Mouse (Mus musculus): ENCODE data around the gene Lce1a2. TPM values are rescaled to one million over a fixed set of nuclear protein-coding genes. Genes with fewer than 3 reads are reported as not detected.

Lce1a2 gene
- polyA plus RNA-seq, 1 experiment from 2014 or later: not detected

DNA sequence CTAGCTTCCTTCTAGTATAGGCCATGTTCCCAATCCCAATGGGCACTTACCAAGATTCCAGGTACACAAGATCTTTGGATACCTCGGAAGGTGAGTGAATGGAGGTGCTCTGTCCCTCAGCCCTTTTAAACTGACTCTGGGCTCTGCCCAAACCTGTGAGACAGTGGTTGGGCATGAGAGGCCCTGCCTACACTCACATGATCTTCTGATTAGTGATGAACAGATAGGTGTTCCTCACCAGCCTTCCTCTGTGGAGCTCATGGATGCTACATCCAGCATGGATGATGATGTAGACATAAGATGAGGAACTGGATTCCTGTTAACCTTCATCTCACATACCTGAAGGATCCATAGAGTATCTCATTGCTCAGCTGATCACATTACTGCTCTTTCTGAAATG, 21.9 kb downstream of the Lce1a2 start, which contains the start of gene Lce1a1:
Gene Lce1a1 (minus strand): TSS at position 101 of the 400 bp plus-strand sequence.
- Histone ChIP-seq H3K9ac (ENCODE audit: low read length) (no peak within 1 kb of the TSS), H3K9me3 (ENCODE audit: control insufficient read depth, low read length) (no peaks in the 10 kb centered on the region), H3K4me1 (replicated peaks; ENCODE audit: control insufficient read depth, insufficient read depth, low read length) (no peaks in the 10 kb centered on the region), H3K27ac (ENCODE audit: low read depth, low read length) (no peak within 1 kb of the TSS), H3K27me3 (ENCODE audit: control insufficient read depth, insufficient read depth, low read length) (no peaks in the 10 kb centered on the region), H3K36me3 (ENCODE audit: control insufficient read depth, insufficient read depth, low read length) (no peaks in the 10 kb centered on the region), H3K4me3 (ENCODE audit: low read depth, low read length) (no peak within 1 kb of the TSS), H3K4me2 (ENCODE audit: low read depth, low read length, severe bottlenecking) (no peak within 1 kb of the TSS)
- WGBS: 81% methylated on average over 1 of the region's 1 CpGs
- DNase-seq (ENCODE audit: low spot score) (no peak), ATAC-seq (replicated peaks; ENCODE audit: low FRiP score) (no peak)

GRCm38 (mm10) chr3:92639854-92640253, 30.3 kb downstream of the Lce1a2 start:
- H3K36me3 ChIP-seq (ENCODE audit: control insufficient read depth, insufficient read depth, low read length): no peaks in the 10 kb centered on the region
- 91% methylated on average over 15 of the region's 15 CpGs for WGBS

GRCm38 (mm10) chr3:92638653-92638991, 31.5 kb downstream of the Lce1a2 start:
- no peaks in the 10 kb centered on the region for H3K36me3 ChIP-seq (ENCODE audit: control insufficient read depth, insufficient read depth, low read length)
- no peaks in the 10 kb centered on the region for H3K9me3 ChIP-seq (ENCODE audit: control insufficient read depth, low read length)
- no peak overlapping the region for H3K27ac ChIP-seq (ENCODE audit: low read depth, low read length)
- ATAC-seq (replicated peaks; ENCODE audit: low FRiP score) (peak; percentile 22; the same call in 1 of the 2 replicates), DNase-seq (ENCODE audit: low spot score) (no peak)
- 76% methylated on average over 3 of the region's 3 CpGs for whole genome bisulfite sequencing
- no peak overlapping the region for H3K4me2 ChIP-seq (ENCODE audit: low read depth, low read length, severe bottlenecking)
- no peaks in the 10 kb centered on the region for H3K27me3 ChIP-seq (ENCODE audit: control insufficient read depth, insufficient read depth, low read length)
- H3K4me3 ChIP-seq (ENCODE audit: low read depth, low read length): no peak overlapping the region
- H3K9ac ChIP-seq (ENCODE audit: low read length): no peak overlapping the region
- peaks cover 3% of the 10 kb centered on the region; the same call in 1 of the 2 replicates for H3K4me1 ChIP-seq (replicated peaks; ENCODE audit: control insufficient read depth, insufficient read depth, low read length)

More at GRCm38 (mm10) chr3:92639854-92640253, 30.3 kb downstream of the Lce1a2 start:
- no peak overlapping the region for H3K4me2 ChIP-seq (ENCODE audit: low read depth, low read length, severe bottlenecking)
- H3K9me3 ChIP-seq (ENCODE audit: control insufficient read depth, low read length): no peaks in the 10 kb centered on the region
- peaks cover 3% of the 10 kb centered on the region; the same call in 1 of the 2 replicates for H3K4me1 ChIP-seq (replicated peaks; ENCODE audit: control insufficient read depth, insufficient read depth, low read length)
- H3K9ac ChIP-seq (ENCODE audit: low read length): no peak overlapping the region
- H3K27me3 ChIP-seq (ENCODE audit: control insufficient read depth, insufficient read depth, low read length): no peaks in the 10 kb centered on the region
- no peak overlapping the region for H3K4me3 ChIP-seq (ENCODE audit: low read depth, low read length)
- ATAC-seq (replicated peaks; ENCODE audit: low FRiP score) (no peak), DNase-seq (ENCODE audit: low spot score) (no peak)
- H3K27ac ChIP-seq (ENCODE audit: low read depth, low read length): no peak overlapping the region

DNA sequence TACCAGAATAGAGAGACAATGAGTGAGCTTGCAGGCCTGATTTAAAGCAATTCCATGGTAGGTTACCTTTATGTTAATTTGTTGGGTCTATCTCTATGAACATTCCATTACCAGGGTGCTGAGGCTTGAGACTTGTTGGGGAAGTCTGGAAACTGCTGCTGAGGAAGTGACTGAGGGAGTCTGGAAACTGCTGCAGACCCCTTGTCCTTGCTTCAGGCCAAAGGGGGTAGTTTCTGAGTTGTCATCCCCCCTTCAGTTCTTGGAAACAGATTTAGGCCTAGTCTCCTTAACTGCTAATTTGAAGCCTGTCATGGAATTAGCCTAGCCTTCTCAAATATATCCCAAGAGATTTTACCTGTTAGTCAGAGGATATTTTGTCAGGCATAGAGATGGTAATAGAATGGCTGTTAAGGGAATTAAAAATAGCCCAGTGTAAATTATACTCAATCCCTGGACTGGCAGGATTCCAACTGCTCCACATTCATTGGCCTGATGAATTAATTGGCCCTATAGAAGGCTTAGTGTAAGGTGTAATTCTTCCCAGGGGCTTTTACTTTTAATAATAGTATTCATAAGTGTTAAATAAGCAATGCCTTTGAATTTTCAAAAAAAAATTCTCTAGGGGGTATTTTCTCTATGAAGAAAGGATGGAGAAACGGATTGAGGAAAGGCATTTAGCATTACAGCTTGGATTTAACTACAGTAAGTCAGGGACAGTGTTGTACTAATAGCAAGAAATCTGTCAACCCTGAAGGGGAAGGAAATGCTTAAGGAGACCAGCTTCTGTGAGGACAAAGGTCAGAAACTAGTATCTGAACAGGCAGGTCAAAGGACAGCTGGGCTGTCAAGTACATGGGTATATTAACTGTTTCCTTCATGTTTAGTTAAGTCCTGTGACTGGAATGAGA, 32.1 kb downstream of the Lce1a2 start:
- DNase-seq (ENCODE audit: low spot score): no peak
- no peak overlapping the region for H3K9ac ChIP-seq (ENCODE audit: low read length)
- ATAC-seq (replicated peaks; ENCODE audit: low FRiP score): peak; percentile 78
- H3K36me3 ChIP-seq (ENCODE audit: control insufficient read depth, insufficient read depth, low read length): no peaks in the 10 kb centered on the region
- H3K4me3 ChIP-seq (ENCODE audit: low read depth, low read length): no peak overlapping the region
- H3K4me1 ChIP-seq (replicated peaks; ENCODE audit: control insufficient read depth, insufficient read depth, low read length): peaks cover 3% of the 10 kb centered on the region; the same call in 1 of the 2 replicates
- H3K27ac ChIP-seq (ENCODE audit: low read depth, low read length): no peak overlapping the region
- 49% methylated on average over 1 of the region's 1 CpGs for WGBS
- H3K4me2 ChIP-seq (ENCODE audit: low read depth, low read length, severe bottlenecking): no peak overlapping the region
- no peaks in the 10 kb centered on the region for H3K27me3 ChIP-seq (ENCODE audit: control insufficient read depth, insufficient read depth, low read length)
- no peaks in the 10 kb centered on the region for H3K9me3 ChIP-seq (ENCODE audit: control insufficient read depth, low read length)

GRCm38 (mm10) chr3:92621560-92621959, 48.6 kb downstream of the Lce1a2 start, which contains the start of gene Lce6a:
Gene Lce6a, minus strand, starts transcription at chr3:92621660.
- DNase-seq (ENCODE audit: low spot score) (no peak), ATAC-seq (replicated peaks; ENCODE audit: low FRiP score) (no peak)
- Histone ChIP-seq H3K9ac (ENCODE audit: low read length) (no peak within 1 kb of the TSS), H3K4me3 (ENCODE audit: low read depth, low read length) (no peak within 1 kb of the TSS), H3K4me2 (ENCODE audit: low read depth, low read length, severe bottlenecking) (no peak within 1 kb of the TSS), H3K4me1 (replicated peaks; ENCODE audit: control insufficient read depth, insufficient read depth, low read length) (no peaks in the 10 kb centered on the region), H3K9me3 (ENCODE audit: control insufficient read depth, low read length) (no peaks in the 10 kb centered on the region), H3K27me3 (ENCODE audit: control insufficient read depth, insufficient read depth, low read length) (no peaks in the 10 kb centered on the region), H3K36me3 (ENCODE audit: control insufficient read depth, insufficient read depth, low read length) (no peaks in the 10 kb centered on the region), H3K27ac (ENCODE audit: low read depth, low read length) (no peak within 1 kb of the TSS)
- 74% methylated on average over 2 of the region's 2 CpGs for WGBS

Other genes with a start within 250 kb of the Lce1a2 start
- gene Gm9774, start 240.9 kb downstream of the Lce1a2 start, polyA plus RNA-seq (2014; fragmentation: Nextera tagmentation; extraction: Ambion mirVana): 5.4 and 7.4 TPM in 2 replicates
- not detected in 2 replicates for gene Sprr2k, start 237.7 kb downstream of the Lce1a2 start, polyA plus RNA-seq (2014; fragmentation: Nextera tagmentation; extraction: Ambion mirVana)
- gene Sprr1b, start 231.5 kb downstream of the Lce1a2 start, polyA plus RNA-seq (2014; fragmentation: Nextera tagmentation; extraction: Ambion mirVana): not detected in 2 replicates
- gene Sprr3, start 211.6 kb downstream of the Lce1a2 start, polyA plus RNA-seq (2014; fragmentation: Nextera tagmentation; extraction: Ambion mirVana): not detected in 2 replicates
- not detected in 2 replicates for gene Sprr1a, start 184.4 kb downstream of the Lce1a2 start, polyA plus RNA-seq (2014; fragmentation: Nextera tagmentation; extraction: Ambion mirVana)
- gene Sprr4, start 169.8 kb downstream of the Lce1a2 start, polyA plus RNA-seq (2014; fragmentation: Nextera tagmentation; extraction: Ambion mirVana): not detected in 2 replicates
- gene 2310046K23Rik, start 135.8 kb downstream of the Lce1a2 start, polyA plus RNA-seq (2014; fragmentation: Nextera tagmentation; extraction: Ambion mirVana): not detected in 2 replicates
- gene Ivl, start 96.6 kb downstream of the Lce1a2 start, polyA plus RNA-seq (2014; fragmentation: Nextera tagmentation; extraction: Ambion mirVana): not detected in 2 replicates
- not detected in 2 replicates for gene Smcp, start 81.3 kb downstream of the Lce1a2 start, polyA plus RNA-seq (2014; fragmentation: Nextera tagmentation; extraction: Ambion mirVana)
- gene 2210017I01Rik, start 62.8 kb downstream of the Lce1a2 start, polyA plus RNA-seq (2014; fragmentation: Nextera tagmentation; extraction: Ambion mirVana): not detected in 2 replicates
- gene Lce6a, start 48.7 kb downstream of the Lce1a2 start, polyA plus RNA-seq (2014; fragmentation: Nextera tagmentation; extraction: Ambion mirVana): not detected in 2 replicates
- gene Lce1a1, start 22.0 kb downstream of the Lce1a2 start, polyA plus RNA-seq (2014; fragmentation: Nextera tagmentation; extraction: Ambion mirVana): not detected in 2 replicates
- not detected in 2 replicates for gene Lce1b, start 13.4 kb downstream of the Lce1a2 start, polyA plus RNA-seq (2014; fragmentation: Nextera tagmentation; extraction: Ambion mirVana)
- gene Lce1c, start 8.9 kb upstream of the Lce1a2 start, polyA plus RNA-seq (2014; fragmentation: Nextera tagmentation; extraction: Ambion mirVana): not detected in 2 replicates
- not detected in 2 replicates for gene Lce1d, start 16.9 kb upstream of the Lce1a2 start, polyA plus RNA-seq (2014; fragmentation: Nextera tagmentation; extraction: Ambion mirVana)
- gene Lce1e, start 38.8 kb upstream of the Lce1a2 start, polyA plus RNA-seq (2014; fragmentation: Nextera tagmentation; extraction: Ambion mirVana): not detected in 2 replicates
- gene Lce1f, start 50.0 kb upstream of the Lce1a2 start, polyA plus RNA-seq (2014; fragmentation: Nextera tagmentation; extraction: Ambion mirVana): not detected in 2 replicates
- gene Gm38119, start 68.8 kb upstream of the Lce1a2 start, polyA plus RNA-seq (2014; fragmentation: Nextera tagmentation; extraction: Ambion mirVana): not detected in 2 replicates
- gene Lce1g, start 82.0 kb upstream of the Lce1a2 start, polyA plus RNA-seq (2014; fragmentation: Nextera tagmentation; extraction: Ambion mirVana): not detected in 2 replicates
- gene Lce1h, start 94.8 kb upstream of the Lce1a2 start, polyA plus RNA-seq (2014; fragmentation: Nextera tagmentation; extraction: Ambion mirVana): not detected in 2 replicates
- gene Lce1i, start 108.6 kb upstream of the Lce1a2 start, polyA plus RNA-seq (2014; fragmentation: Nextera tagmentation; extraction: Ambion mirVana): not detected in 2 replicates
- gene Lce1j, start 120.2 kb upstream of the Lce1a2 start, polyA plus RNA-seq (2014; fragmentation: Nextera tagmentation; extraction: Ambion mirVana): not detected in 2 replicates
- not detected in 2 replicates for gene Lce1k, start 137.6 kb upstream of the Lce1a2 start, polyA plus RNA-seq (2014; fragmentation: Nextera tagmentation; extraction: Ambion mirVana)
- not detected in 2 replicates for gene Kprp, start 156.9 kb upstream of the Lce1a2 start, polyA plus RNA-seq (2014; fragmentation: Nextera tagmentation; extraction: Ambion mirVana)
- not detected in 2 replicates for gene Lce1l, start 181.0 kb upstream of the Lce1a2 start, polyA plus RNA-seq (2014; fragmentation: Nextera tagmentation; extraction: Ambion mirVana)
- not detected in 2 replicates for gene 2310050C09Rik, start 199.9 kb upstream of the Lce1a2 start, polyA plus RNA-seq (2014; fragmentation: Nextera tagmentation; extraction: Ambion mirVana)

Measured in forebrain, embryonic 11.5 days (tissue).